Mouse (Mus musculus) forebrain, embryonic 11.5 days (tissue): Measurements from ENCODE around the gene Gba. TPM values are rescaled to one million over a fixed set of nuclear protein-coding genes. Genes with fewer than 3 reads are reported as not detected.

Source experiments
- ATAC-seq: fragments of 200-750 bp; cut with Nextera tagmentation; replicated peaks from 2 replicates; pipeline ENCODE4 v1.8.0; 2017; ENCODE audit warnings: moderate TSS enrichment; ENCODE audit not compliant: low FRiP score
- DNase-seq: peaks from one replicate; pipeline ENCODE4 v3.0.0-alpha.2; 2017; ENCODE audit warnings: low spot score
- H3K27ac ChIP-seq: fragments of 300-500 bp; sonication (generic); 2 replicates; pipeline ENCODE4 v1.5.1; 2014; ENCODE audit warnings: low read depth, low read length
- H3K27me3 ChIP-seq: fragments of 300-500 bp; sonication (generic); 2 replicates; pipeline ENCODE4 v1.6.1; 2014; ENCODE audit warnings: mild to moderate bottlenecking, low read length, mixed read lengths; ENCODE audit not compliant: control insufficient read depth, insufficient read depth
- H3K36me3 ChIP-seq: fragments of 300-500 bp; sonication (generic); 2 replicates; pipeline ENCODE4 v1.6.1; 2014; ENCODE audit warnings: mild to moderate bottlenecking, low read length, moderate library complexity, mixed read lengths; ENCODE audit not compliant: control insufficient read depth, insufficient read depth
- H3K4me1 ChIP-seq: fragments of 300-500 bp; sonication (generic); replicated peaks from 2 replicates; pipeline ENCODE4 v1.6.1; 2014; ENCODE audit warnings: low read length, mixed read lengths; ENCODE audit not compliant: control insufficient read depth, insufficient read depth
- H3K4me2 ChIP-seq: fragments of 300-500 bp; sonication (generic); 2 replicates; pipeline ENCODE4 v1.6.1; 2014; ENCODE audit warnings: low read depth, mild to moderate bottlenecking, low read length, moderate library complexity, mixed read lengths; ENCODE audit not compliant: severe bottlenecking
- H3K4me3 ChIP-seq: fragments of 300-500 bp; sonication (generic); 2 replicates; pipeline ENCODE4 v1.5.1; 2014; ENCODE audit warnings: low read depth, low read length
- H3K9ac ChIP-seq: fragments of 300-500 bp; sonication (generic); 2 replicates; pipeline ENCODE4 v1.6.1; 2014; ENCODE audit warnings: low read length
- H3K9me3 ChIP-seq: fragments of 300-500 bp; sonication (generic); 2 replicates; pipeline ENCODE4 v1.6.1; 2016; ENCODE audit warnings: low read length, mixed read lengths; ENCODE audit not compliant: control insufficient read depth
- WGBS: fragments of 180-500 bp; shearing (Covaris S2); extraction: QIAGEN DNeasy Blood & Tissue Kit; methylation state at CpG from one replicate; pipeline ENCODE4 v1.1.7; 2014; 5-methylcytosine and 5-hydroxymethylcytosine counted together
- polyA plus RNA-seq: library from polyadenylated mRNA; unstranded; fragments of >200 nt; fragmentation: Nextera tagmentation; extraction: Ambion mirVana; gene quantifications from 2 replicates; pipeline ENCODE4 v1.2.1, GENCODE M21; 2014

Gba gene
- polyA plus RNA-seq, 1 experiment from 2014 or later = 32.4 TPM

GRCm38 (mm10) chr3:89203142-89203514 is 400 bp downstream of the Gba start:
- H3K4me2 ChIP-seq = peak overlapping the region; percentile 60
- H3K9me3 ChIP-seq = no peaks in the 10 kb centered on the region
- peak; percentile 13; the same call in 1 of the 2 replicates for ATAC-seq
- DNase-seq = peak; percentile 43
- no peaks in the 10 kb centered on the region for H3K27me3 ChIP-seq
- 39% methylated on average over 5 of the region's 5 CpGs for WGBS
- H3K9ac ChIP-seq = peak overlapping the region; percentile 52
- H3K27ac ChIP-seq = no peak overlapping the region
- H3K4me1 ChIP-seq = peaks cover 4% of the 10 kb centered on the region
- H3K36me3 ChIP-seq = no peaks in the 10 kb centered on the region; the same call in 1 of the 2 replicates
- peak overlapping the region; percentile 43 for H3K4me3 ChIP-seq

- H3K27ac ChIP-seq = no peak overlapping the region
- DNase-seq = peak; percentile 43
- H3K4me1 ChIP-seq = peaks cover 4% of the 10 kb centered on the region
- no peak overlapping the region for H3K9ac ChIP-seq
- no peaks in the 10 kb centered on the region; the same call in 1 of the 2 replicates for H3K36me3 ChIP-seq
- no peak overlapping the region for H3K4me2 ChIP-seq
- no peak overlapping the region for H3K4me3 ChIP-seq
- no peaks in the 10 kb centered on the region for H3K9me3 ChIP-seq
- H3K27me3 ChIP-seq = no peaks in the 10 kb centered on the region
- WGBS = 94% methylated on average over 7 of the region's 7 CpGs
- no peak for ATAC-seq
Measured at GRCm38 (mm10) chr3:89206079-89206478, 3.4 kb downstream of the Gba start.

- Histone ChIP-seq H3K4me1 (peaks cover 4% of the 10 kb centered on the region), H3K27me3 (no peaks in the 10 kb centered on the region), H3K4me3 (no peak overlapping the region), H3K9me3 (no peaks in the 10 kb centered on the region), H3K4me2 (no peak overlapping the region), H3K27ac (no peak overlapping the region), H3K36me3 (no peaks in the 10 kb centered on the region; the same call in 1 of the 2 replicates), H3K9ac (no peak overlapping the region)
- DNase-seq (peak; percentile 50), ATAC-seq (no peak)
- WGBS = 90% methylated on average over 2 of the region's 2 CpGs
Measured at GRCm38 (mm10) chr3:89206695-89207094, 4.0 kb downstream of the Gba start.

- no peaks in the 10 kb centered on the region; the same call in 1 of the 2 replicates for H3K36me3 ChIP-seq
- 93% methylated on average over 13 of the region's 13 CpGs for WGBS
- no peaks in the 10 kb centered on the region for H3K27me3 ChIP-seq
- ATAC-seq (no peak), DNase-seq (peak; percentile 44)
- no peak overlapping the region for H3K27ac ChIP-seq
- no peak overlapping the region for H3K4me3 ChIP-seq
- peaks cover 10% of the 10 kb centered on the region for H3K4me1 ChIP-seq
- no peak overlapping the region for H3K9ac ChIP-seq
- no peaks in the 10 kb centered on the region for H3K9me3 ChIP-seq
- H3K4me2 ChIP-seq = no peak overlapping the region
Measured at GRCm38 (mm10) chr3:89208075-89208657, 5.4 kb downstream of the Gba start.

GRCm38 (mm10) chr3:89208736-89209135 is 6.0 kb downstream of the Gba start:
- WGBS = 89% methylated on average over 6 of the region's 6 CpGs
- Histone ChIP-seq H3K27me3 (no peaks in the 10 kb centered on the region), H3K4me3 (no peak overlapping the region), H3K4me1 (0 out of 2 replicates have a peak, but pooled peaks cover 7% of the 10 kb centered on the region), H3K36me3 (no peaks in the 10 kb centered on the region; the same call in 1 of the 2 replicates), H3K9me3 (no peaks in the 10 kb centered on the region), H3K4me2 (no peak overlapping the region), H3K9ac (no peak overlapping the region), H3K27ac (no peak overlapping the region)
- no peak for ATAC-seq
- DNase-seq = no peak

GRCm38 (mm10) chr3:89209731-89210130 is 7.0 kb downstream of the Gba start:
- WGBS = 92% methylated on average over 7 of the region's 7 CpGs
- no peaks in the 10 kb centered on the region for H3K27me3 ChIP-seq

GRCm38 (mm10) chr3:89210162-89210561 is 7.4 kb downstream of the Gba start:
- no peaks in the 10 kb centered on the region; the same call in 1 of the 2 replicates for H3K36me3 ChIP-seq
- no peak overlapping the region for H3K4me3 ChIP-seq
- H3K27ac ChIP-seq = no peak overlapping the region
- no peak overlapping the region for H3K9ac ChIP-seq
- 88% methylated on average over 13 of the region's 13 CpGs for WGBS
- H3K9me3 ChIP-seq = no peaks in the 10 kb centered on the region
- H3K4me2 ChIP-seq = no peak overlapping the region
- no peaks in the 10 kb centered on the region for H3K27me3 ChIP-seq
- DNase-seq = no peak
- peaks cover 10% of the 10 kb centered on the region for H3K4me1 ChIP-seq
- no peak for ATAC-seq

More at GRCm38 (mm10) chr3:89209731-89210130, 7.0 kb downstream of the Gba start:
- Histone ChIP-seq H3K9me3 (no peaks in the 10 kb centered on the region), H3K27ac (no peak overlapping the region), H3K4me3 (no peak overlapping the region), H3K36me3 (no peaks in the 10 kb centered on the region; the same call in 1 of the 2 replicates), H3K9ac (no peak overlapping the region), H3K4me1 (peaks cover 8% of the 10 kb centered on the region; the same call in 1 of the 2 replicates), H3K4me2 (no peak overlapping the region)
- ATAC-seq (no peak), DNase-seq (peak; percentile 37)

GRCm38 (mm10) chr3:89210731-89211130 is 8.0 kb downstream of the Gba start:
- no peaks in the 10 kb centered on the region for H3K27me3 ChIP-seq
- 90% methylated on average over 7 of the region's 7 CpGs for WGBS
- DNase-seq (no peak), ATAC-seq (no peak)
- H3K4me2 ChIP-seq = no peak overlapping the region
- H3K9ac ChIP-seq = no peak overlapping the region
- no peak overlapping the region for H3K27ac ChIP-seq
- H3K9me3 ChIP-seq = no peaks in the 10 kb centered on the region
- no peak overlapping the region for H3K4me3 ChIP-seq
- H3K36me3 ChIP-seq = no peaks in the 10 kb centered on the region; the same call in 1 of the 2 replicates
- peaks cover 16% of the 10 kb centered on the region for H3K4me1 ChIP-seq
